Mouse (Mus musculus) neural tube, embryonic 15.5 days (tissue): ENCODE measurements at regions not wholly inside any gene's neighbourhood (a gene's known extent, or its start where the extent isn't known, plus 50 kb on each side); places are given as distances from the start of the nearest gene placed in this dataset.
A peak's percentile ranks its signal among the peaks of the same experiment; 100 is the strongest.

ENCODE experiments used
- ATAC-seq: fragments of 200-750 bp; cut with Nextera tagmentation; 2 replicates; pipeline ENCODE4 v1.8.0; 2017; ENCODE audit warnings: mild to moderate bottlenecking, moderate TSS enrichment, moderate library complexity; ENCODE audit not compliant: low FRiP score
- H3K27ac ChIP-seq: fragments of 300-500 bp; sonication (generic); replicated peaks from 2 replicates; pipeline ENCODE4 v1.5.1; 2015; ENCODE audit warnings: mild to moderate bottlenecking, inconsistent platforms
- H3K27me3 ChIP-seq: fragments of 300-500 bp; sonication (generic); replicated peaks from 2 replicates; pipeline ENCODE4 v1.6.1; 2015; ENCODE audit warnings: inconsistent platforms
- H3K36me3 ChIP-seq: fragments of 300-500 bp; sonication (generic); 2 replicates; pipeline ENCODE4 v1.6.1; 2015; ENCODE audit warnings: inconsistent platforms
- H3K4me1 ChIP-seq: fragments of 300-500 bp; sonication (generic); 2 replicates; pipeline ENCODE4 v1.6.1; 2015; ENCODE audit warnings: inconsistent platforms
- H3K4me2 ChIP-seq: fragments of 300-500 bp; sonication (generic); 2 replicates; pipeline ENCODE4 v1.6.1; 2015; ENCODE audit warnings: inconsistent platforms, mild to moderate bottlenecking, moderate library complexity
- H3K4me3 ChIP-seq: fragments of 300-500 bp; sonication (generic); replicated peaks from 2 replicates; pipeline ENCODE4 v1.5.1; 2015; ENCODE audit warnings: mild to moderate bottlenecking, inconsistent platforms
- H3K9ac ChIP-seq: fragments of 300-500 bp; sonication (generic); replicated peaks from 2 replicates; pipeline ENCODE4 v1.6.1; 2015; ENCODE audit warnings: mild to moderate bottlenecking, inconsistent platforms
- H3K9me3 ChIP-seq: fragments of 300-500 bp; sonication (generic); replicated peaks from 2 replicates; pipeline ENCODE4 v1.6.1; 2016; ENCODE audit warnings: inconsistent platforms
- WGBS: fragments of 180-500 bp; shearing (Covaris S2); methylation state at CpG from one replicate; pipeline ENCODE4 v1.1.7; 2015; ENCODE audit warnings: mixed read lengths; 5-methylcytosine and 5-hydroxymethylcytosine counted together

DNA sequence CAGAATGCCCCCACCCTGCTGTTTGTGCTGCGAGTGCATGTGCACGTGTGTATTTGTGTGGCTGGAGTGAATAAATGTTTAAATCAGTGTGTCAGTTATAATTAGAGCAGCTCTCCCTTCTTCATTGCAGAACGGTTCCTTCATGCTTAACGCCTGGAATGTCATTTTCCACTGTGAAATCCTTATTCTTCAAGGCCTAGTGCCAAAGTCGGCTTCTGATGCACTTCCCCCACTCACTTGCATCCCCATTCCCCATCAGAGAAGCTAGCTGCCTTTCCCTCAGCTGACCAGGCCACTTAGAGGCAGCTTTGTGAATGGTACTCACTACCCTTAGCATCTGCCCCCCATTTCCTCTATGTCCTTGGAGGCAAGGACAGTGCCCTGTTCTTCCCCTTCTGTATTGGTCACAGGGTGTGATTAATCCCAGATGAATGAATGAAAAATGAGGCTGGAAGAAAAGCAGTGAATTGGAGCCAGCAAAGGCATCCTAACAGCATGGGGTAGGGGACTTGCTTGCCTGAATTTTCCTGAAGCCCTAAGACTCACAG, 162.6 kb downstream of the H2al1j start:
- H3K4me1 ChIP-seq: peaks cover 27% of the 10 kb centered on the region
- H3K9me3 ChIP-seq: no peaks in the 10 kb centered on the region
- no peak overlapping the region for H3K4me2 ChIP-seq
- H3K4me3 ChIP-seq: no peak overlapping the region
- no peak overlapping the region for H3K9ac ChIP-seq
- no peaks in the 10 kb centered on the region for H3K36me3 ChIP-seq
- no peak for ATAC-seq
- 49% methylated on average over 5 of the region's 5 CpGs for WGBS
- no peaks in the 10 kb centered on the region; the same call in 1 of the 2 replicates for H3K27me3 ChIP-seq
- no peak overlapping the region for H3K27ac ChIP-seq

GRCm38 (mm10) chrX:11491235-11491634, 163.6 kb downstream of the H2al1j start:
- H3K36me3 ChIP-seq: no peaks in the 10 kb centered on the region
- H3K27me3 ChIP-seq: no peaks in the 10 kb centered on the region; the same call in 1 of the 2 replicates
- ATAC-seq: no peak
- H3K4me1 ChIP-seq: peaks cover 27% of the 10 kb centered on the region
- WGBS: 29% methylated on average over 5 of the region's 5 CpGs
- no peak overlapping the region for H3K4me3 ChIP-seq
- H3K9me3 ChIP-seq: no peaks in the 10 kb centered on the region
- no peak overlapping the region for H3K27ac ChIP-seq
- H3K9ac ChIP-seq: no peak overlapping the region
- no peak overlapping the region for H3K4me2 ChIP-seq

DNA sequence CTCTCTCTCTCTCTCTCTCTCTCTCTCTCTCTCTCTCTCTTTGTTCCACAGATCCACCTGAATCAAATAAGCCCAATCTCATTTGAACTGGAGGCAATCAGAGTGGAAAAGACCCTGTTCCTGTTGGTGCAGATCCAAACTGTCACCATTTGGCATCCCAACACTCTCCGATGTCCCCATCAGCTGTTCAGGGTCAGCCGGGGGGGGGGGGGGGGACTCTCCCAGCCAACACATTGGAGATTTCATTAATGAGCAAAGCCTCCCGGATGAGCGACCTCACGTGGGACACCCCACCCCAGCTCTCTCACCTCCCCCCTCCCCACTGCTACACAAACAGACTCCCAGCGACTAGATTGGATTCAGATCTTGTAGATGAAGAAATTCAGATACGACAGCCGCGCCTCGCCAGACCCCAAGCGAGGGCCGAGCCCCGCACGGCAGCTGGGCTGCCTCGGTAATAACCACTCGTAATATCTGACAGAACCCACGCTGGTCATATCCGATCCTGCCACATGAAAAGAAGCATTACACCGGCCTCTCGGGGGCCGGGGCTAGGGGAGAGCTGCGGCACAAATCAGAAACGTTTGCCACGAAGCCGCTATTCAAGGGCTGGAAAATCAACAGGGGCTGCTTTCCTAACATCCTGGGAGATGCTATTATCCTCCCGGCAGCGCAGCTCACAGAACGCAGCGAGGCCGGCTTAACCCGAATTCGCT, 164.2 kb downstream of the H2al1j start:
- Histone ChIP-seq H3K4me2 (peak overlapping the region; percentile 45), H3K27ac (no peak overlapping the region), H3K27me3 (no peaks in the 10 kb centered on the region; the same call in 1 of the 2 replicates), H3K4me3 (no peak overlapping the region), H3K4me1 (peaks cover 27% of the 10 kb centered on the region), H3K9ac (no peak overlapping the region), H3K9me3 (no peaks in the 10 kb centered on the region), H3K36me3 (no peaks in the 10 kb centered on the region)
- no peak for ATAC-seq
- WGBS: 26% methylated on average over 30 of the region's 32 CpGs

DNA sequence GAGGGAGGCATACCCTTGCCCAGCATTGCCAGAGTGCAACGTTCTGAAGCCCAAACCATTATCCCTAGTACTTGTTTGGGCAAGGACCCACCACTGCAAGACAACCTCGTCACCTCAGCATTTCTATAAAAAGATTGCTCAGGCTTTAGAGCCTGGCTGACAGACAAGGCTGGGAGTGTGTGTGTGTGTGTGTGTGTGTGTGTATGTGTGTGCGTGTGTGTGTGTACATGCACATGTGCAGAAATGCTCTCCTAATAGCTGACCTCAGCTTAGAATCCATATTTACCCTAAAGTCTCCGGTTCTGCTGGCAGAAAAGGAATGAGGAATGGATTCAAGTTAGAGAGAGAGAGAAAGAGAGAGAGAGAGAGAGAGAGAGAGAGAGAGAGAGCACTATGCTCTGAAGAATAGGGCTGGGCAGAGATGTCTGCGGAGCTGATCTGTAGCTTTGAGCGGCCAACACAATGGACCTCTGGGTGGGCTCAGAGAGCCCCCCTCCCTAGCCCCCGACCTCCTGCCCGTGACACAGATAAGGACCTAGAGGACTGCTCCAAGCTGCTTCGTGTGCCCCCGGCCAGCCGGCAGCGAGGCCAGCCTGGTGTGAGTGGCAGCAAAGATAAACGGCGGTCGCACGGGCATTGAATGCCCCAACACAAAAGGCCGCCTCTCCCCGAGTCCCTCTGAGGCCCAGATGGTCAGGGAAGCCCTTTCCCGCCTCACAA, 166.1 kb downstream of the H2al1j start:
- Histone ChIP-seq H3K9me3 (no peaks in the 10 kb centered on the region), H3K36me3 (no peaks in the 10 kb centered on the region), H3K27me3 (no peaks in the 10 kb centered on the region; the same call in 1 of the 2 replicates), H3K4me1 (peaks cover 27% of the 10 kb centered on the region), H3K4me2 (peak overlapping the region; percentile 48), H3K27ac (peak overlapping the region; percentile 78), H3K4me3 (no peak overlapping the region), H3K9ac (no peak overlapping the region)
- WGBS: 40% methylated on average over 19 of the region's 19 CpGs
- ATAC-seq: peak; percentile 51; the same call in 1 of the 2 replicates

GRCm38 (mm10) chrX:11494246-11494630, 166.6 kb downstream of the H2al1j start:
- no peaks in the 10 kb centered on the region for H3K36me3 ChIP-seq
- H3K4me3 ChIP-seq: no peak overlapping the region
- peak overlapping the region; percentile 78 for H3K27ac ChIP-seq
- H3K9ac ChIP-seq: no peak overlapping the region
- no peaks in the 10 kb centered on the region; the same call in 1 of the 2 replicates for H3K27me3 ChIP-seq
- peak overlapping the region; percentile 48 for H3K4me2 ChIP-seq
- H3K4me1 ChIP-seq: peaks cover 27% of the 10 kb centered on the region
- peak; percentile 31; the same call in 1 of the 2 replicates for ATAC-seq
- 24% methylated on average over 12 of the region's 12 CpGs for WGBS
- H3K9me3 ChIP-seq: no peaks in the 10 kb centered on the region

DNA sequence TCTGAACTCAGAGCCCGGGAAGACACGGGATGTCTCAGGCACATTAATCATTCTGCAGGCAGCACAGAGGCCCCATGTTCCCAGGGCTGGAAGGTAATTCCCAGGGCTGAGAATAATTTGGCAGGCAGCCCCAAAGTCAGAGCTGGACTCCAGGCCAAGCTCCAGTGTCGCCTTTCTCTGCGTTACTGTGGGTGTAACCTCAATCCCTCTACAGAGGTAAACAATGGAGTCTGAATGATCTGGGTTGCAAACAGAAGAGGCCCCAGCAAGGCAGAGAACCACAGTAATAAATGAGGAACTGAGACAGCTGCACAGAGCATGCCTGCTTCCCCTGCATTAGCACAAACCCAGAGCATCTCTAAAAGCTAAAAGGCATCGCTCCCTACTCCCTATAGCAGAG, 184.8 kb downstream of the H2al1j start:
- 37% methylated on average over 5 of the region's 5 CpGs for WGBS
- ATAC-seq: 0 out of 2 replicates have a peak, but pooled peaks have one; percentile 21

DNA sequence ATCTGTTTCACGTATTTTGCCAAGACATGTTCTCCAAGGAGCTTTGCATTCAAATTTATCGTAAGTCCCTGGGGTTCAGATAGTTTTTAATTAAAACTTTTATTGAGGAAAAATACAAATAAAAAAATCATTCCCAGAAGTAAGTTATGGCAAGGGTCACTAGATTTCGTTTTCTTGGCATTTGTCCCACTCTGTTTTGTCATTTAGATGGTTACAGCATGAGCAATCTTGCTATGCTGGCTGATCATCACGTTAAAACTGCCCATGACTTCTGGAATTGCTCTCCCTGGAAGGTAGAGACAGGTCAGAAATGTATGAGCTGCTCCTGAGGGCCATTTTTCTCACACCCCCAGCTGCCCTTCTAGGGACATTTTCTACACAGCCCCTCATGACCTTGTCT, 185.3 kb downstream of the H2al1j start:
- WGBS: 52% methylated on average over 4 of the region's 4 CpGs
- ATAC-seq: no peak
- Histone ChIP-seq H3K4me1 (no peaks in the 10 kb centered on the region), H3K9me3 (no peaks in the 10 kb centered on the region), H3K4me2 (no peak overlapping the region), H3K27ac (no peak overlapping the region), H3K9ac (no peak overlapping the region), H3K36me3 (no peaks in the 10 kb centered on the region), H3K4me3 (no peak overlapping the region), H3K27me3 (no peaks in the 10 kb centered on the region; the same call in 1 of the 2 replicates)

More for the DNA sequence above, 184.8 kb downstream of the H2al1j start:
- Histone ChIP-seq H3K4me1 (no peaks in the 10 kb centered on the region), H3K4me2 (no peak overlapping the region), H3K4me3 (no peak overlapping the region), H3K36me3 (no peaks in the 10 kb centered on the region), H3K9me3 (no peaks in the 10 kb centered on the region), H3K27ac (no peak overlapping the region), H3K9ac (no peak overlapping the region), H3K27me3 (no peaks in the 10 kb centered on the region; the same call in 1 of the 2 replicates)

- no peak for ATAC-seq
- Histone ChIP-seq H3K4me3 (no peak overlapping the region), H3K27me3 (0 out of 2 replicates have a peak, but pooled peaks cover 2% of the 10 kb centered on the region), H3K9me3 (no peaks in the 10 kb centered on the region), H3K4me2 (no peak overlapping the region), H3K9ac (no peak overlapping the region), H3K4me1 (0 out of 2 replicates have a peak, but pooled peaks cover 8% of the 10 kb centered on the region), H3K36me3 (no peaks in the 10 kb centered on the region), H3K27ac (no peak overlapping the region)
- 45% methylated on average over 4 of the region's 4 CpGs for WGBS
Observed at GRCm38 (mm10) chrX:11523791-11524190, 196.2 kb downstream of the H2al1j start.

DNA sequence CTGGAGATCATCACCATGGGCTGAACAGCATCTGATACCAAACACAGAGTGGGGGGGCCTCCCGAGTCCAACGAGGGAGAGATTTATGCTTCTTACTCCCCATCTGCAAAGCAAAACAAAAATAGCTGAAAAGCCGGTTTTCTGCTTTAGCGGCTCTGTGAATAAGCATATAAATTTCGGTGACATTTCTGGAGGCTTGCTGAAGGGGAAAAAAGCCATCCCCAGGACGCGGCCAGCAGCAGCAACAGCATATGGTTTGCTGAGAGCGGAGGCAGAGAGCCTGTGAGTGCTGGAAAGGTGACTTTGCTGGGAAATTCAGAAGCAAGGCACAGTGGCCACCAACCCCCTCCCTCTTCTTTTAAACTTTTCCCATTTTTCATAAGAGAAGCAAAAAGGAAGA, 197.7 kb downstream of the H2al1j start:
- WGBS: 43% methylated on average over 8 of the region's 8 CpGs

GRCm38 (mm10) chrX:11528589-11528988, 201.0 kb downstream of the H2al1j start:
- no peak for ATAC-seq
- H3K27ac ChIP-seq: no peak overlapping the region

More for the DNA sequence above, 197.7 kb downstream of the H2al1j start:
- no peak for ATAC-seq
- H3K9me3 ChIP-seq: no peaks in the 10 kb centered on the region
- no peaks in the 10 kb centered on the region for H3K36me3 ChIP-seq
- H3K4me3 ChIP-seq: no peak overlapping the region
- peak overlapping the region; percentile 6; the same call in 1 of the 2 replicates for H3K4me2 ChIP-seq
- no peak overlapping the region for H3K9ac ChIP-seq
- H3K27ac ChIP-seq: no peak overlapping the region
- 0 out of 2 replicates have a peak, but pooled peaks cover 2% of the 10 kb centered on the region for H3K27me3 ChIP-seq
- 0 out of 2 replicates have a peak, but pooled peaks cover 8% of the 10 kb centered on the region for H3K4me1 ChIP-seq

GRCm38 (mm10) chrX:11529221-11529620, 201.6 kb downstream of the H2al1j start:
- Histone ChIP-seq H3K36me3 (no peaks in the 10 kb centered on the region), H3K27me3 (0 out of 2 replicates have a peak, but pooled peaks cover 6% of the 10 kb centered on the region), H3K9ac (no peak overlapping the region), H3K9me3 (no peaks in the 10 kb centered on the region), H3K4me1 (0 out of 2 replicates have a peak, but pooled peaks cover 8% of the 10 kb centered on the region), H3K4me3 (no peak overlapping the region), H3K4me2 (no peak overlapping the region), H3K27ac (no peak overlapping the region)
- ATAC-seq: no peak
- WGBS: 86% methylated on average over 3 of the region's 3 CpGs

More at GRCm38 (mm10) chrX:11528589-11528988, 201.0 kb downstream of the H2al1j start:
- Histone ChIP-seq H3K9ac (no peak overlapping the region), H3K4me1 (0 out of 2 replicates have a peak, but pooled peaks cover 8% of the 10 kb centered on the region), H3K36me3 (no peaks in the 10 kb centered on the region), H3K4me3 (no peak overlapping the region), H3K27me3 (0 out of 2 replicates have a peak, but pooled peaks cover 6% of the 10 kb centered on the region), H3K9me3 (no peaks in the 10 kb centered on the region), H3K4me2 (no peak overlapping the region)
- 78% methylated on average over 5 of the region's 5 CpGs for WGBS
